Mouse (Mus musculus) liver, embryonic 14 days (tissue): Measurements from ENCODE around the gene Cep295. TPM values are rescaled to one million over a fixed set of nuclear protein-coding genes. Genes with fewer than 3 reads are reported as not detected.

Source experiments
- polyA plus RNA-seq: library from polyadenylated mRNA; depleted of rRNA; stranded (reverse); fragments of >200 nt; gene quantifications from 2 replicates; pipeline ENCODE4 v1.2.3, GENCODE M21; 2012; rRNA removed

Cep295 gene
- 14.8 and 16.9 TPM in 2 replicates for polyA plus RNA-seq

GRCm38 (mm10) chr9:15357484-15358275, at the start of gene Cep295:
Gene Cep295, minus strand, starts transcription at chr9:15357788.

GRCm38 (mm10) chr9:15306398-15307119, 51.0 kb downstream of the Cep295 start, which contains the start of gene 4931406C07Rik:
Gene 4931406C07Rik, minus strand, starts transcription at chr9:15306448.

GRCm38 (mm10) chr9:15305503-15306397, 51.8 kb downstream of the Cep295 start, which contains the start of gene Taf1d:
Gene Taf1d, plus strand, starts transcription at chr9:15306214.

GRCm38 (mm10) chr9:15279649-15280490, 77.7 kb downstream of the Cep295 start, which contains the start of gene Med17:
Gene Med17, minus strand, starts transcription at chr9:15279931.

Other genes with a start within 250 kb of the Cep295 start
- gene Hephl1, start 245.7 kb downstream of the Cep295 start, polyA plus RNA-seq: not detected in 2 replicates
- 0.28 and 0.36 TPM in 2 replicates for gene Vstm5, start 118.7 kb downstream of the Cep295 start, polyA plus RNA-seq
- 14.9 and 17.3 TPM in 2 replicates for gene Med17, start 77.9 kb downstream of the Cep295 start, polyA plus RNA-seq
- 70.6 and 71.1 TPM in 2 replicates for gene Taf1d, start 51.6 kb downstream of the Cep295 start, polyA plus RNA-seq
- gene 4931406C07Rik, start 51.3 kb downstream of the Cep295 start, polyA plus RNA-seq: 5.8 and 6.8 TPM in 2 replicates
- gene Smco4, start 135.6 kb upstream of the Cep295 start, polyA plus RNA-seq: 5.9 and 6.0 TPM in 2 replicates